Mouse (Mus musculus) adrenal gland, adult (tissue): ENCODE results near the gene Nudt15.

Experiments
- DNase-seq, 2 experiments: peaks; one replicate each; pipeline ENCODE4 v3.0.0; 2022 to 2023; ENCODE audit warnings: low spot score in 1 of 2; ENCODE audit not compliant: inconsistent age in 2 of 2

The Nudt15 gene

DNA sequence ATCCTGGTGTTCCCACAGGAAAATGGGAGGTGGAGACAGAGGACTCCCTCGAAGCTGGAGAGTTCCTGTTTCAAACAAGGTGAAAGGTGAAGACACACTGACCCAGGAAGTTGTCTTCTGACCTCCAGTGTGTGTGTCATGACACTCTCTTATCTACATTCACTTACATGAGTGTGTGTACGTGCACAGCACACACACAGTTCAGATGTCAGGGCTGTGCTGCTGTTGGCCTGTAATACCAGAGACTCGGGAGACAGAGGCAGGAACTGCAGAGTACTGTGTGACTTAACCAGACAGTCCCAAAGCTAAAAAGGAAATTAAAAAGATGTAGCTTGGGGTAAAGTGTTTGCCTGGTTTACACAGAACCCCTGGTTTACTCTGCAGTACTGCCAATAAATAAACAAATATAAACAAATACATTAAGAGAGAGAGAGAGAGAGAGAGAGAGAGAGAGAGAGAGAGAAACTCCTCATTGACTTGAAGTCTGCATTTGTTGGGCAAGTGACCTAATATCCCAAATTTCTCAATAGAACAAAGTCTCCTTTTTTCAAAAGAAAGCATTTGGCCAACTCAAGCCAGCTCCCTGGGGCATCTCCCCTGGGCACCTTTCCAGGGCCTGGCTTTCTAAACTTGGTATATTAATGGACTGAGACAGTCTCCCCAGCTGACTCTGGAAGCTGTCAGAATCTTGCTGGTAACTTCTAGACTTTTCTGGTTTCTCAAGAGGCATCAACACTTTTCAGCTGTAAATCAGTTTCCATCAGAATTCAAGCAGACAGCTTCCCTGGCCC is 74.2 kb downstream of the Nudt15 start:
- DNase-seq: peak; percentile 55 to 84

DNA sequence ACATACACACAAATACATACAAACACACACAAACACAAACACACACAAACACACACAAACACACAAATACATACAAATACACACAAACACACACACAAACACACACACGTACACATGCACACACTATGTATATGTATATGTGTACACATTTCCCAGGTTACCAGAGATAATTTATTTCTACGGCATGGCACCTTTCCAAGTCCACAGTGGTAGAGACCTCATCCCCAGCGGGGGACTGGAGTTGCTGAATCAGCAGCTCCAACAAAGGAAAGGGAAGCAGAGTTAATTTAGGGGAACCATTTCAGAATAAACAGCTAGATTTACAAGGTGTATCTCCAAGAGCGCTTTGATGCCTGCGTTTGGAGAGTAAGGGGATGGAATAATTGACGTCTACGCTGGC is 75.8 kb downstream of the Nudt15 start:
- DNase-seq: no peak

DNA sequence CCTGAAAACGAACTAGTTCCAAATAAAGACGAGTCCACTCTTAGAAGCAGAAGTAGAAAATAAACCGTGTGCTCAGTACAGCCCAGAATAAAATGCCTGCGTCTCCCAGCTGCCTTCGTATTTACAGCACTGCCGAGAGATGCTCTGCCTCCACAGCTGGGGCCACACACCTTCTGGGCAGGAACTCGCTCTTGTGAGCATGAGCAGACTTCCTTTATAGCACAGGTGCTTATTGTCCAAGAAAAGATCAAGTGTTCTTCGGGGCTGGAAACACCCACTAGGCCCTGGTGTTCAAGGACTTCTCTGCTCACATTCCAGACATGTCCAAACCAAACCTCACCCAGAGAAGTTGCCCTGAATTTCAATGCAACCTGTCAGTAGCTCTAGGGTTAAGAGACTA is 77.4 kb downstream of the Nudt15 start:
- no peak for DNase-seq

DNA sequence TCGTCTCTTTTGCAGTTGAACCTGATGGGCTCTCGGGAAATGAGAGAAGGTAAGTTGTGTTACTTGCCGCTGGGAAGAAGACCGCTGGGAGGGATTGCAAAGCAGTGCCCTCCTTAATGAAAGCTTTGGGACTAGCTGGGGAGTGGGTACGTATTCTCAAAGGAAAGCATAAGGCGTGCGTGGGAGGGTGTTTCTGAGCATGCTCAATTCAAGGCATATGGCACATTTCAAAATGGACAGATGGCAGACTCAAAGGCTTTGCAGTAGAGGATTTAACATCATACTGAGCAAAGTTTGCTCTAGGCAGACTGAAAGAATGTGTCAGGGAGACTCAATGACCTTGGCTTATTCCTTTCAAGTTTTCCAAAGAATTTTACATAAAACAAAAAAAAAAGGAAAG is 78.5 kb downstream of the Nudt15 start:
- peak in 1 of 2 experiments; percentile 42 for DNase-seq
